Mouse (Mus musculus) megakaryocyte-erythroid progenitor cell, adult 5-6 weeks (primary cell): ENCODE data around the gene Arfgap2. TPM values are rescaled to one million over a fixed set of nuclear protein-coding genes. Genes with fewer than 3 reads are reported as not detected.

Experiments used
- ATAC-seq: replicated peaks from 2 replicates; pipeline ENCODE4 v1.8.0; 2016; ENCODE audit warnings: mild to moderate bottlenecking, inconsistent platforms; ENCODE audit not compliant: severe bottlenecking, poor library complexity, low FRiP score, low TSS enrichment
- total RNA-seq, 2 experiments: library from RNA; stranded (forward) in 1 of 2; stranded (reverse) in 1 of 2; fragments of 200-1000, 215-1000 nt in 1 of 2; fragments of >200 nt in 1 of 2; fragmentation: Nextera tagmentation in 1 of 2; gene quantifications; 2 replicates each; pipeline ENCODE4 v1.2.3; 2014 to 2017

Gene Arfgap2
- total RNA-seq, 2 experiments from 2014 or later, result 30.9 to 49.6 TPM

DNA sequence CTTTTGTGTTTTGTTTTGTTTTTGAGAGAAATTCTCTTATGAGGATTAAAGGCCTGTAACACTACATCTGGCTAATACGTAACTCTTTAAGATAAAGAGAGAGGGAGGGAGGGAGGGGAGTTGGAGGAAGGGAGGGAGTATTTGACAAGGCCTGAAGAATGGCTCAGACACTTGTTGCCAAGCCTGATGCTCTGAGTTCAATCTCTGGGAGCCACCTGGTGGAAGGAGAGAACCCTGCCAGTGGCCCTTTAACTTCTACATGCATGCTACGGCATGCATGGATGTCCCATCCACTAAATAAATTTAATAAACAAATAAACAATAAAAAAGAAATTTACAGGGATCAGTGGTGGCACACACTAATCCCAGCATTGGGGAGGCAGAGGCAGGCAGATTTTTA lies 37.1 kb downstream of the Arfgap2 start:
- ATAC-seq, result peak; percentile 65

DNA sequence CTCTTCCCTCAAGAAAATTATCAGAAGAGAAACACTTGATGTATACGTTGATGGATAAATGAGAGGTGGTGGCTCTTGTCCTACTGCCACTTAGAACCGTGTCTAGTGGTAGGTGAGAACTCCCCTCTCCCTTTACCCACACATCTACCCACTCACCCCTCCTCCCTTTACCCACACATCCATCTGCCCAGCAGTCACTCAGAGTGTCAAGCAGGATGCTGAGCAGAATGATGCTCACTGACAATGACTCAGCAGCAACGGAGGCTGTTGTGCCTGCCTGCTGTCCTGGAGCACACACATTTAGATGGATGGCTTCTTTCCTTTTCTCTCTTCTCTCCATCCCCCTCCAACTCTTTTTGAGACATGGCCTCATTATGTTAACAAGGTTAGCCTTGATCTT lies 38.1 kb downstream of the Arfgap2 start:
- ATAC-seq, result no peak

DNA sequence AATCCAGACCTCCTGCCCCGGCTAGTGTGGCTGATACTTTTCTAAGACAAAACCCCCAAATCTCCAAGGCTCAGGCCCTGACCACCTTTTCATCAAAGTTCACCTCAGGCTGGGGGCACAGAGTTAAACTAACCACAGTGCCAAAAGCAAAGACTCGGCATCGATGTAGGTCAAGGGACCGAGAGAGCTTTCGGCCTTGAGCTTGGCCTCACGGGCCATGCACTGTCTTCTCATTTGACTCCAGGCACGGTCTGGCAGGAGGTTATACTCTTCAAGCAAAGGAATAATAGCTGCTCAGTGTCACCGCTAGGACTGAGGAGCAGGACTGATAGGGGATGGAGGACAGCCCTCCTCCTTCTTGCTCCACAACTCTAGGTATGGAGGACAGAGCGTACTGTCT lies 41.2 kb downstream of the Arfgap2 start:
- ATAC-seq, result no peak

DNA sequence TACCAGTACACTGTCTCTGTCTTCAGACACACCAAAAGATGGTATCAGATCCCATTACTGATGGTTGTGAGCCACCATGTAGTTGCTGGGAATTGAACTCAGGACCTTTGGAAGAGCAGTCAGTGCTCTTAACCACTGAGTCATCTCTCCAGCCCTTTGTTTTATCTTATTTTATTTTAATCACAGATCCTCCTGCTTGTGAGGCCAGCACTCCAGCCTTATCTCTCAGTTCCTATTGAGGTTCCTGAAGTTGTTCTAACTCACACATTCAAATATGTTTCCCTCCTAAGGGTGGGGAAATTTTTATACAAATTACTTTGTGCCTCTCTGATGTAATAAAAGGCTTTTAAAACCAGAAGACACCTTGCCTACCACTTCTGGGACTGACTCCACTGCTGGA lies 41.8 kb downstream of the Arfgap2 start:
- ATAC-seq, result no peak

DNA sequence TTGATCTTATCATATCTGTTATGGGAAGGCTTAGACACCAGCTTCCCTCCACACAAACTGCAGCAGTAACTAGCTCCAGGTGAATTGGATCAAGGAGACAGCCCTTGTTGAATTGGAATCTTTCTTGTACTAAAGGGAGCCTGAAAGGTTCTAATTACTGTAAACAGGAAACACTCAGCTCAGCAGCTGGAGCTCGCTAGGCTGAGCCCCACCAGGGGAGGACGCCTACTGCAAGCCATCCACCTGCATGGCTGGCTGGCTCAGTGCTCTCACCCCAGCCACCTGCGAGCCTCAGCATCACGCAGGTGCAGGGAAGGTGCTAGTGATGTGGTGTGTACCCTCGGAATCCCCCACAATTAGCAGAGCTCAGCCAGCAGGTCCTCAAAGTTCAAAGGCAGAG lies 43.9 kb downstream of the Arfgap2 start:
- no peak for ATAC-seq

DNA sequence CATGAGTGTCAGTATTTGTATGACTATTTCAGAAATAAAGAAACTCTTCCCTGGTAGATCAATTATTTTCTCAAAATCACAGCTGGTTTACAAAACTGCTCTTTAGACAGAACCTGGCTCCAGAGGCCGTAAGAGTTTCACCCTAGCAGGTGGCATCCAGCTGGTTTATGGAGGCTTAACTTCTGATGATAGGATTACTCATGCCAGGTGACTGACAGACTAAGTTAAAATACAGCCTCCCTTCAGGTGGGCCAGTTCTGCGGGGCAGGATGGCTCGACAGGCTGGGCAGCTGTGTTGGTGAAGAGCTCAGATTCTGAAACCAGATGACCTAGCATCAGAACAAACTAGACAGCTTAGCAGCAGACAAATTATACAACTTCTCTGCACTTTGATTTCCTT lies 44.8 kb downstream of the Arfgap2 start:
- no peak for ATAC-seq

DNA sequence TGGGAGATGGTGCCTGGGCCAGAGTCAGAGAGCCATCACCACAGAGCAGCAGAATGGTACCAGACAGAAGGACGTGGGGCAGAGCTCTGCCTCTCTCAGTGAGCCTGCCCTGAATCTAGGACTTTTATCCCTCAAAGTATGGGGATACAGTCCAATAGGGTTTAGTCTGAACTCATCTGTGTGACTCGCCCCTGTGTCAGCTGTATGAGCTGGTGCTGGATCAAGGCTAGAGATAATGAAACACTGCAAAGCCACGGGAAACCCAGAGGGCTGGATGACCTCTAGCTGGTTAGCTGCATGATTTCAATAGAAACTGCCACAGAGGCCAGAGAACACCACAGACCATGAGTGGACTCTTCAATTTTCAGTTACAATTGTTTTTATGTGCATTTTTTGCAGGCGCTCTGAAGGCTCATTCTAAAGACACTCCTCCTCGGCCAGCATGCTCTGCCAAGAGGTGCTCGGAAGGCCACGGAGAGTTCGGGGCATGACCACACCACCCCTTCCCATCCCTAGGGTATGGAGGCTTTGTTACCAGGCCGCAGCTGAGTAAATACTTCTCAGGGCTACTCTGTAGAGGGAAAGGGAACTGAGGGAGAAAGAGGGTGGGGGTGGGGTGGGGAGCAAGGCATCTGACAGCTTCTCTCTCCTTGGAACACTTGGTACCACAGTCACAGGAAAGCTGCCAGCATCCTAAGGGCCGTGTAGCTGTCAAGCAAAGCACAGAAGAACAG lies 48.0 kb downstream of the Arfgap2 start:
- ATAC-seq, result no peak

DNA sequence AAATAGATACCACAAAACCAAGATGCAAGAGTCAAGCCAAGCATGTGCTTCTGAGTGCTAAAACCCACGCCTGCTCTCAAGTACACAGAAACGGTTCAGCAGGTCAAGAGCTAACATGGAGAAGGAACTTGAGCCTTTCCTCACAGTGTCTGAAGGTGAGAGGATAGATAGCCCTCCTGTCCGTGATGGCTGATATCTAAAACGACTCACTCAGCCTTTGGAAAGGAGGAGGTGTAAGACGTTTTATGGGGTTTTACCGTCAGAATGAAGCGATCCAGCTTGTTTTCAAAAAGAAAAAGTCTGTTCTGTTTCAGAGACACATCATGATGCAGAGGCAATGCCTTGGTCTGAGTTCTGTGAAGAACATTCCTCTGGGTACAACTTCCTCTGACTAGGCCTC lies 49.4 kb downstream of the Arfgap2 start:
- ATAC-seq, result no peak

DNA sequence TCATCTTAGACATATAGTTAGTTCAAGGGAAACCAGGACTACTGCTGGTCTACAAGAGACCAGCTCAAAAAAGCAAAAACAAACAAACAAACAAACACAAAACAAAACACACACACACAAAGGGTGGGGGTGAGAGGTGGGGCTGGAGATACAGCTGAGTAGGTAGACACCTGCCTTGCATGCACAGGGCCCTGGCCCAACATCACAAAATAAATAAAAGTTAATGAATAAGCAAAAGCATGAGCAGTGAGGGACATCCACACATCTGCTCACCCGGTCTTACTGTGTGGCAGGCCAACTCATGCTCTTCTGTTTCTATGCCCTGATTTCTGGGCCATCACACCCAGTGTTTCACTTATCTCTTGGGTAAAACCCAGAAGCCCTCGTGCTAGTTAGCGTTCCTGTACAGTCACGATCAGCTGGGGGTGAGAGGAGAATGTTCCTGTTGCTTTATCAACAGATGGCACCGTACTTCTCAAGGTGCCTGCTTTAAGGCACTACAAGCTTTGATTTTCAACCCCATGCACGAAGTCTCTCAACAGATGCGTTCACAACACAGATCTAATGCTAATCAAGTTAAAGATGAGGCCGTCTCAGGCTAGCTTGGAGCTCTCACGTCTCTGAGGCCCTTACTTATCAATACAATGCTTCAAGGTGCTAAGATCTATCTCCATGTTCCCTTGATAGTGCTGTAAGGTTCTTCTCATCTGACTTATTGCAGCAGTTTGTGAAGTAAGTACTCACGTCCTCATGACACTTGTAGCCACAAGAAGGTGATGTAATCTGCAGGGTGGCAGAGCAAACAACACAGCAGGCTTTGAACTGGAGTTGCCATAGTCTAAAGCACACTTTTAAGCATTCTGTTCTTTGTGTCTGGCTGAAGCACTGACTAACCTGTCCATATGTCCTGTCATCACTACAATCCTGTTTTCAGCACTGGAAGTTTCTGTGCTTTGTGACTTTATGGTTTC lies 56.1 kb downstream of the Arfgap2 start:
- no peak for ATAC-seq

DNA sequence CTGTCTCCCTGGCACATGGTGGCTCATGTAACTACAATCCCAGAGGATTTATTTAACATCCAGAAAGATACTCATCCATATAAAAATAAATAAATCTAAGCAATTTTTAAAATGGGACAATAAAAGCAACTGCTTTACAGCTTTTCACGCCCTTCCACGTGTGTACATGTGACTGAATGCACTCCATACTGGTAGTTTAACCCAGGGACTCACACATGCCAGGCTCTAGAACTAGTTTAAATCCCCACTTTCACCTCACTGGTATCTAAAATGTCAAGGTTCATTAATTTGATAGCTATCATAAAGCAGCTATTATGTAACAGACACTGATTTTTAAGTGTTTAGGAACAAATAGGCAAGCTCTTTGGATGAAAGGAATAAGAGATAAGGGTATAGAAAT lies 57.1 kb downstream of the Arfgap2 start:
- ATAC-seq, result no peak

DNA sequence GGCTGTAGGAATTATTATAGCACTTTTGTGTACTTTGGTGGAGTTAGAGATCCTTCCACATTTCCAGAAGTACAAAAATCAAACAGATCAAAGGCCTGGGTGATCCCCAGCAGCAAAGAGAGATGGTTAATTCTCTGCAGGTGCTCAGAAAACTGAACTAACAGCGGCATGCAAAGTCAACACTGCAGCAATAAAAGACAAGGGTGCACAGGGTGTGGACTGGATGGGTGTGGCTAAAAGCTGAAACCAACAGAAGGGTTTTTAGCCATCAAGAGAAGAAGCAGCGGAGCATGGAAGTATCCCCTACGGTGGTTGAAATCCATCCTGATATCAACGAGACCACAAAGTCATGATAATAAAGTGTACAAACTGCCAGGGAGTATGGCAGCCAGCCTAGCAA lies 57.7 kb downstream of the Arfgap2 start:
- peak; percentile 77; the same call in 1 of the 2 replicates for ATAC-seq

DNA sequence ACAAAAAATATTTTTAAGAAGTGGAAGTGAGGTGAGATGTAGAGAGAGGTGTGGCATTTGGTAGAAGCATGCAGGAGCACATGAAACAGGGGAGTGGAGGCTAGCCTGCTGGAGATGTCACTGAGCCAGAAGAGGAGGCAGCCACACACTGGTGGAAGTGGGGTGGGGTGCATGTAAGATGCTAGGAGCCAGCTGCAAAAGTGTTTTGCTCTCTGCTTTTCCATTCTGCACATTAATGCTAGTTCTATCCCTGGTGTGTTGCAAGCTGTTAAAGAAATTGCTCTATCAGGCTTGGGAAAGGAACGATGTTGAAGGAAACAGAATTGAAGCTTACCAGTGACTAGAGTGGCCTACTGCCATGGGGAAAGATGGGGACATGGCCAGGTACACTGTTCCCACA lies 59.6 kb downstream of the Arfgap2 start:
- no peak for ATAC-seq

DNA sequence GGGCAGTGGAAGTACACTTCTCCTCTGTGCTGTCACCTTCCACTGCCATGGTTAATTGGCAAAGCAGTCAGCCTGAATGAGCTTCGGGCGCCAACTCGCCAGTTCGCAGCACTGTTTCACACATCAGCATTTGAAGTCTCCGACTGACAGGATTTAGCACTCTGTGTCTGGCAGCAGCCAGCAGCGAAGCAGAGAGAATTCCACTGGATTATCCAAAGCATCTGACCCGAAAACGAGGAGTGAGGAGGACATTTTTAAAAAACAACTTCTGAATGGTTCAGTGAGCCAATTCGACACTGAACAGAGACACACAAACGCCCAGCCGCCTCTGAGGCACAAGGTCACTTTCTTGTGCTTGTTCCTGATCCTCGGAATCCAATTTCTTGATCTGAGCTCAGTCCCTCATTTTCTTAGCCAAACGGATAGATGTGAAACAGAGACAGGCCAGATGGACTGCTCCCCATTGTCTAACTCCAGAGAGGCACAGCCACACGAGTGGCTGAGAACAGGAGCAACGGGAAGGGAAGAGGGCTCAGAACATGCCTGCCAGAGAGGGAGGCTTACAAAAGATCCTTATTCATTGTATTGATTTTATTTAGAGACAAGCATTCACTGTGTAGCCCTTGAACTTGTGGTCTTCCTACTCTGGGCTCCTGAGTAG lies 60.1 kb downstream of the Arfgap2 start:
- ATAC-seq, result no peak

Other genes with a start within 250 kb of the Arfgap2 start
- gene Rapsn, start 229.4 kb upstream of the Arfgap2 start, total RNA-seq (2014; fragmentation: Nextera tagmentation), result not detected in 2 replicates
- 0.80 TPM in 1 of 2 replicates, not detected in the other for gene Rapsn, start 229.4 kb upstream of the Arfgap2 start, total RNA-seq (2017)
- 172 and 200 TPM in 2 replicates for gene Psmc3, start 211.0 kb upstream of the Arfgap2 start, total RNA-seq (2014; fragmentation: Nextera tagmentation)
- gene Psmc3, start 211.0 kb upstream of the Arfgap2 start, total RNA-seq (2017), result 297 and 355 TPM in 2 replicates
- gene Slc39a13, start 194.6 kb upstream of the Arfgap2 start, total RNA-seq (2014; fragmentation: Nextera tagmentation), result 18.9 and 21.3 TPM in 2 replicates
- gene Slc39a13, start 194.6 kb upstream of the Arfgap2 start, total RNA-seq (2017), result 6.4 and 10.6 TPM in 2 replicates
- 5.9 and 10.4 TPM in 2 replicates for gene Spi1, start 182.6 kb upstream of the Arfgap2 start, total RNA-seq (2014; fragmentation: Nextera tagmentation)
- 3.7 and 8.8 TPM in 2 replicates for gene Spi1, start 182.6 kb upstream of the Arfgap2 start, total RNA-seq (2017)
- not detected in 2 replicates for gene Mybpc3, start 146.8 kb upstream of the Arfgap2 start, total RNA-seq (2014; fragmentation: Nextera tagmentation)
- gene Mybpc3, start 146.8 kb upstream of the Arfgap2 start, total RNA-seq (2017), result 0.42 TPM in 1 of 2 replicates, not detected in the other
- gene Madd, start 81.1 kb upstream of the Arfgap2 start, total RNA-seq (2014; fragmentation: Nextera tagmentation), result 35.5 and 48.2 TPM in 2 replicates
- gene Madd, start 81.1 kb upstream of the Arfgap2 start, total RNA-seq (2017), result 21.9 and 26.1 TPM in 2 replicates
- 1.5 TPM in 1 of 2 replicates, not detected in the other for gene Nr1h3, start 62.1 kb upstream of the Arfgap2 start, total RNA-seq (2014; fragmentation: Nextera tagmentation)
- not detected in 2 replicates for gene Nr1h3, start 62.1 kb upstream of the Arfgap2 start, total RNA-seq (2017)
- 10.9 and 11.4 TPM in 2 replicates for gene Acp2, start 62.1 kb upstream of the Arfgap2 start, total RNA-seq (2014; fragmentation: Nextera tagmentation)
- 8.8 and 21.9 TPM in 2 replicates for gene Acp2, start 62.1 kb upstream of the Arfgap2 start, total RNA-seq (2017)
- 16.9 and 32.3 TPM in 2 replicates for gene Ddb2, start 28.0 kb upstream of the Arfgap2 start, total RNA-seq (2014; fragmentation: Nextera tagmentation)
- 7.8 and 10.3 TPM in 2 replicates for gene Ddb2, start 28.0 kb upstream of the Arfgap2 start, total RNA-seq (2017)
- 0.25 TPM in 1 of 2 replicates, not detected in the other for gene Pacsin3, start 9.0 kb upstream of the Arfgap2 start, total RNA-seq (2014; fragmentation: Nextera tagmentation)
- gene Pacsin3, start 9.0 kb upstream of the Arfgap2 start, total RNA-seq (2017), result not detected in 2 replicates
- 11.1 and 12.1 TPM in 2 replicates for gene 1110051M20Rik, start 179.7 kb downstream of the Arfgap2 start, total RNA-seq (2014; fragmentation: Nextera tagmentation)
- 3.1 and 9.3 TPM in 2 replicates for gene 1110051M20Rik, start 179.7 kb downstream of the Arfgap2 start, total RNA-seq (2017)
- gene Lrp4, start 192.5 kb downstream of the Arfgap2 start, total RNA-seq (2014; fragmentation: Nextera tagmentation), result not detected in 2 replicates
- 0.23 TPM in 1 of 2 replicates, not detected in the other for gene Lrp4, start 192.5 kb downstream of the Arfgap2 start, total RNA-seq (2017)